Mouse (Mus musculus): ENCODE data around the gene Cdkn1b.

GRCm38 (mm10) chr6:134926803-134927594 is 6.8 kb downstream of the Cdkn1b start:
- TF ChIP-seq CTCF (IDR thresholded peaks at IDR 0.05; ENCODE audit: low read depth) (no peak), EP300 (IDR thresholded peaks at IDR 0.05; ENCODE audit: low read depth) (no peak)

Measured in liver, postnatal 0 days (tissue).